Mouse (Mus musculus) regulatory T cell (primary cell): ENCODE measurements at regions not wholly inside any gene's neighbourhood (a gene's known extent, or its start where the extent isn't known, plus 50 kb on each side); places are given as distances from the start of the nearest gene placed in this dataset.

Experiments used
- in situ Hi-C: fragments of 300-600 bp; cut with MboI, MseI; formaldehyde crosslinking; loops from one replicate; pipeline ENCODE4 v1.15.1; 2025; ENCODE audit warnings: high pct_unique_total_duplicates

DNA sequence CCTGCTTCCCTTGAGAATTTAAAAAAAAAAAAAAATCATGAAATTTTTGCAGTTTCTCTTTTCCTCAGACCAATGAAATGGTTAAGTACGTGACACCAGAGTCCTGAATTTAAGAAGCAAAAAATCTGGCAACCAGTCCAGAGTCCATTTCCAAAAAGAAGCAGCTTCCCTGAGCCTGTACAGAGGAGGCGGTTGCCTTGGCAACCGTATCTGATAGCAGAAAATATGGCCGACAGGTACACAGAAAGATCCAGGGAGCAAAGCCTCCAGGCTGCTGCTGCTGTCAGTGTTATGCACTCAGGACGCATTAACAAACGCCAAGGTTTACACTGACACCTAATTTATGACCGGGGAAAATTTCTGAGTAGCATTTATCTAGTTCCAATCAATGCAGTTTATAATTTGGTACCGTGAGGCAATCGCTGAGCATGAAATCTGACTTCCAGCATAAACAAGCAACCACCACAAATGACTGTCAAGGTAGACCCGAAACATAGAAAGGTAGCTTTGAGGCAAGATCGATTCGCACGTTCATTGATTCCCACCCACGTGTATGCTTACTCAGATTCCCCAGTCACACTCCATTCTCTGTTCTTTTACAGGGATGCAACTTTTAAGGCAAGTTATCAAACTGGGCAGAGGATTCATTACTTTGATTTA lies 420.8 kb downstream of the Basp1 start:
- in situ Hi-C loops = no loop called here

GRCm38 (mm10) chr15:24990082-24990786 lies 423.3 kb downstream of the Basp1 start:
- in situ Hi-C loops = no loop called here

GRCm38 (mm10) chr15:24980841-24981240 lies 432.7 kb downstream of the Basp1 start:
- in situ Hi-C loops = no loop called here

DNA sequence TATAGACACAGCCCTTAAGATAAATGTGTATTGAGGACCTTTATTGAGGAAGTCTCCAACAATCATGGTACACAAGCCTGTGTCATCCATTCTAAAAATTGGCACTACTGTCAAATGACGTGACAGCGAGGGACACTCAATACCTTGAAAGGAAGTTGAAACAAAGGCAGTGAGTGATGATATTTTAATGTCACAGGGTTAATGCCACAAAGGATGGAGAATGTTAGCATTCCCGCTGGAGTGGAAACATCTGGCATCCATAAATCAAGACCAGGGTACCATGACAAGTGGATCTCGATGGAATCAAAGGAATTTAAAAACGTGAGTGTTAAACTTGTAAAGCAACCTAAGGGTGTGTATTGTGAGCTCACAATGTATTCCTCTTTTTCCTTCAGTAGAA lies 441.5 kb downstream of the Basp1 start:
- in situ Hi-C loops = no loop called here

GRCm38 (mm10) chr15:24969391-24969812 lies 444.2 kb downstream of the Basp1 start:
- in situ Hi-C loops = no loop called here

GRCm38 (mm10) chr15:24968636-24969317 lies 444.8 kb downstream of the Basp1 start:
- in situ Hi-C loops = no loop called here

DNA sequence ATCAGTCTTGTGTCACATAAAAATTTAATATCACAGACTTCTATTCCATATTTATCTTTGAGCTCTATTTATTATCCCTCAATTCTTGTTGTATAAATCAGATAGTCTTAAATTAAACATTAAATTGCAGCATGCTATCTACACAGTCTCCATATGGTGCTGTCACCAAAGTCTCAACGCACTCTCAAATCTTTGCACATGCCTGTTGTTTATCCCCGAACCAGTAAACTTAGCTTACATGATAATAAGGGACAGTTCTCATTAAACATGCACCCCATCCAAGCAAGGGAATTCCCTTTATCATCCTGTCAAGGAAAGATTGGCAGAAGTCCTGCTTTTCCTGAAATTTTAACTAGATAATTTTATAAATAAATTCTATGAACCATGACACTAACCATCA lies 483.8 kb downstream of the Basp1 start:
- in situ Hi-C loops = no loop called here

GRCm38 (mm10) chr15:24911866-24912265 lies 501.7 kb downstream of the Basp1 start:
- in situ Hi-C loops = no loop called here

DNA sequence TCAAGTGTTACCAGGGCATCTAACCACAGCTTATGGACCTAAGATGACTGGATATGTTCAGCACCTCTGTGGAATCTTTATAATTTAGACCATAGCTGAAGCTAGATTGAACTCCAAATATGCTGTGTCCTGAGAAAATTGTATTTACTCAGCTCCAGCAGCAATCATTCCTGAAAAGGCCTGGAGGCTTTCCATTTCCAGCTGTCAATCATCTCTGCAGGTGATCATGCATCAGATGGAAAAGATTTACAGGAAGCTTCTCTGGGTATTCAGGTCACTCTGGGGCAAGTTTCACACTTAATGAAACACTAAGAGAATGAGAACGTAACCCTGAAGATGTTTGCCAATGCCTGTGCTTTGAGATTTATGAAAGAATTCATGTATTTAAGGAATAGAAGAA lies 502.1 kb downstream of the Basp1 start:
- in situ Hi-C loops = no loop called here

GRCm38 (mm10) chr15:24906957-24907356 lies 506.6 kb downstream of the Basp1 start:
- in situ Hi-C loops = no loop called here

DNA sequence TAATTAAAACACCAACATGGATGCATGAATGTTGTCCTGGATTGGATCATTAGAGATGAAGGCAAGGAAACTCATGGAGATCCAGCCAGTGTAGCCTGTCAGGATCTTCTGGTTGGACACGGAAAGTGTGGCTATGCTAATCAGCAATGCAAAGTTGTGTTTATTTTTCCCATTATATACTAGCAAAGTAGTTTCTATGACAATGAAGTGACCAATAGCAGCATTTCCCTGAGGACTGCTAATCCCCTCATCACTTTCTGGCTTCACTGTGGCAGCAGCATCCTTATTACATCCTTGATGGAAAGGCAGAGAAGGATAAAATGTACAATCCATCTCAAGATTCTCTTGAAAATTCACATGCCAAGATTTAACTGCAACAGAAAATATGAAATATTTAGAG lies 534.7 kb downstream of the Basp1 start:
- in situ Hi-C loops = no loop called here

- in situ Hi-C loops = no loop called here
Observed at GRCm38 (mm10) chr15:24877711-24878598, 535.6 kb downstream of the Basp1 start.

DNA sequence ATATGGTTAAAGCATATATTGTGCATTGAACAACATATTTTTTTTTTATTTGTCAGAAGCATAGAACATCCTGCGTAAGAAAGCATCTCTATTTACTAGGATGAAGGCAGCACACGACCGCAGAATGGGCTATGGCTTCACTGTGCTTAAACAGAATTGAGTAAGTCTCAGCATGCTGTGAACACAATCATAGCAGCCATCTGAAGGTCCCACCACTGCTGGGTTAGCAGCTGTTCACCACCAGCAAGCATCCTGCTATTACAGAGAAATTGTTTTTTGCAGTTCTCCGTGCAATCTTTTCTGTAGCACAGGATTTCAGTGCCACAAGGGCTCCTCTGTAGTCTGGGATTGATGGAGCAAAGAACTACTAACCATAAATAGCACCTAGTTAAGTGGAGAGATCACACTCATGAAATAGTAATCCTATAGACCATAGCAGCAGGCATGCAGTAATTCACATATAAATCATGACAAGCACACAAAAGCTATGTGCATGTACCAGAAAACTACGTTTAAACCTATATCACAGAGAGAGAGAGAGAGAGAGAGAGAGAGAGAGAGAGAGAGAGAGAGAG lies 537.3 kb downstream of the Basp1 start:
- in situ Hi-C loops = no loop called here

DNA sequence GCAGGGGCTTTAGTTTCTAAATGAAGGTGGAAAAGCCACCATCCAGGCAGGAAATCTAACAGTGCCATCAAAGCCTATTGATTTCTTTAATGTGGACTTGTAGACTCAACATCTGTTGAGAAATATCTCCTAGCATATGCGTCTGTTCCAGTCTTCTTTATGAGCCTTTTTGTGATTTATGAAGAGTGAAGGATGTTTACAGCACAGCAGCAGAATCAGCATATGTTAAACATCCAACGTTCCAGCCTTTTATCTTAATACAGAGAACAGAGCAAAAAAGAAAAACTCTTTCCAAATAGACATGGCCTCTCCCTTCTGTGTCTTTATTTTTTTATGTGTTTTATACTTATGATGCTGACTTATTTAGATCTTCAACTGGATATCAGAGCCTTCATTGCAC lies 573.3 kb downstream of the Basp1 start:
- in situ Hi-C loops = no loop called here

DNA sequence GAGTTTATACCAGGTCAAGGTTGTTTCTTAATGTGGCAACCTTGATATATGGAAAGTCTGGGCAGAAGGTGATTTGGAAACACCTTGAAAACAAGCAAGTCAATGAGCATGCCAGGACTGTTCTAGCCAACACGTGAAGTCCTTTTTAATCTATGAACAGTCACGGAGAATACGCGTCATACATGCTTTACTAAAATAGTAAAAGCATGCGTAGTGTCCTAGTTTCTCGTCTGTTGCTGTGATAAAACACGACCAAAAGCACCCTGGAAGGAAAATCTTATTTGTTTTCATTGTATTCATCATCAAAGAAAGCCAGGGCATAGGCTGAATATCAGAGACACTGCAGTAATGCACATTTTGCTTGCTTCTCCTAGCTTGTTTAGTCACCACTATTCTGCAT lies 575.2 kb downstream of the Basp1 start:
- in situ Hi-C loops = no loop called here

DNA sequence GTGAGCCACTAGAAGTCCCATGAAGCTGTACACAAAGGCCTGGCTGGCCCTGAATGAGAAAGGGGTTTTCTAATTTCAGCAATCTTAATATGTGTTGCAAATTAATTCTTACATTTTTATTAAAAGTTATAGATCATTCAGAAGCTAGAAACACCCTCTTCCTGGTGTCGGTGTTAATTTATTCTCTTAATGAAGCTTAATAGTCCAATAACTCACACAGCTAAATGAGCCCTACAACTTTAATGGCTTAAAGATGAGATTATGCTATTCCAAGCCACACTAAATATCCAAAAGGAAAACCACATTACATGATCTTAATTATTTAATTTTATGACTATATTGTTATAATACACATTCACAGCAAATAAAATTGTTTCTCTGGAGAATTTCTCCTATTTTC lies 585.7 kb downstream of the Basp1 start:
- in situ Hi-C loops = no loop called here

- in situ Hi-C loops = no loop called here
Observed at GRCm38 (mm10) chr15:24827259-24827658, 586.3 kb downstream of the Basp1 start.

- in situ Hi-C loops = no loop called here
Observed at GRCm38 (mm10) chr15:24796836-24797235, 616.7 kb downstream of the Basp1 start.

GRCm38 (mm10) chr15:24793381-24793780 lies 620.2 kb downstream of the Basp1 start:
- in situ Hi-C loops = no loop called here

- in situ Hi-C loops = no loop called here
Observed at GRCm38 (mm10) chr15:24786336-24786735, 627.2 kb downstream of the Basp1 start.

DNA sequence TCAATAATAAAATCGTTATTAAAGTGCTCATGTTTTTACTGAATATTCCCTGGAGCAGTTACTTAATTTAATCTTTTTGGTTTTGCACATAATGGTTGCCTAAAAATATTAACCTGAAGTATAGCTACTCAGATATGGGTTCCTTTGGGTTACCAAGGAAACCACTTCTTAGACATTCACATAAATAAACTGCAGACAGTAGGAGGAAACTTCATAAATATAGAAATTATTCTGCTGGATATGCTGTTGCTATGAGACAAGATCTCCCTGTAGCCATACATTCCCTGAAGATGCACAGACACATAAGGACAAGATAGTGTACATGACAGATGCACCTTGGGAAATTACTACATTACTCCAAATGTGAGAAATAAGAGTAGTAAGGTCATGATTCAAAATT lies 635.3 kb downstream of the Basp1 start:
- in situ Hi-C loops = no loop called here
